Mouse (Mus musculus): Measurements from ENCODE around the gene Aagab.

DNA sequence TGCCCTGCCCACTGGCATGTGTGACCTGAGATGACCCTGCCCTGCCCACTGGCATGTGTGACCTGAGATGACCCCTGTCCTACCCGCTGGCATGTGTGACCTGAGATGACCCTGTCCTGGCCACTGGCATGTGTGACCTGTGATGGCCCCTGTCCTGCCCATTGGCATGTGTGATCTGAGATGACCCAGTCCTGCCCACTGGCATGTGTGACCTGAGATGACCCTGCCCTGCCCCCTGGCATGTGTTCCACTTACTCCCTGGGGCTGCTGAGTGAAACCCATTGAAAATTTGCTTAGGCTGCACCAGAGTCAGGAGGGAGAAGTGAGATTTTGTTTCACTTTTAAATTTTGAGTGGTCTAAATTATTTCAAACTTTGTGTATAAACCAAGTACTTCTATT is 46.1 kb upstream of the Aagab start:
- TF ChIP-seq CTCF (IDR thresholded peaks at IDR 0.05; ENCODE audit: borderline replicate concordance, control insufficient read depth, extremely low read depth, insufficient read depth, low read length, poor library complexity), result no peak
- no peak for TF ChIP-seq POLR2A (IDR thresholded peaks at IDR 0.05; ENCODE audit: control insufficient read depth, extremely low read depth, insufficient read depth, low read length, poor library complexity)
